Mouse (Mus musculus): ENCODE results near the gene Hspa14.
A peak's percentile ranks its signal among the peaks of the same experiment; 100 is the strongest.

Gene Hspa14

GRCm38 (mm10) chr2:3512552-3513454 lies at the start of gene Hspa14, which contains the start of the genes Gm45902 and Cdnf:
Hspa14 (minus strand) TSS chr2:3512814.
Gm45902 (minus strand) TSS chr2:3512790.
Cdnf (plus strand) TSS chr2:3513030.
- peak; percentile 95 to 96 for DNase-seq

DNA sequence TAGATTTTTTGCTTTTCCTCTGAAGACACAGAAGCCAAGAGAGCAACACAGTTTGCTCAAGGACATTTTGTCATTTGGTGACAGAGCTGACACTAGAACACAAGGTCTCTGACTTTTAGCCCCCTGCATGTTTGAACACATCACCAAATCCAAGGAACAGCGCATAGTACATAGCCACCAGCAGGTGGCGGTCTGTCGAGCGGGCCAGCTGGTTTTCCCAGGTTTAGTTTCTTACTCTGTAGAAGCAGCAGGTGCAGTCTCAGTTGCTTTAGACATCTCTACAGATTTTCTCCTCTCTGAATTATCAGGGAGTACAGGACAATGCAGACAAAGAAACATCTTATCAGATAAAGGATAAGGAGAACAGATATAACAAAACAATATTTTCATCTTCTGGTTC lies 34.0 kb upstream of the Hspa14 start:
- DNase-seq = peak; percentile 75 to 82

DNA sequence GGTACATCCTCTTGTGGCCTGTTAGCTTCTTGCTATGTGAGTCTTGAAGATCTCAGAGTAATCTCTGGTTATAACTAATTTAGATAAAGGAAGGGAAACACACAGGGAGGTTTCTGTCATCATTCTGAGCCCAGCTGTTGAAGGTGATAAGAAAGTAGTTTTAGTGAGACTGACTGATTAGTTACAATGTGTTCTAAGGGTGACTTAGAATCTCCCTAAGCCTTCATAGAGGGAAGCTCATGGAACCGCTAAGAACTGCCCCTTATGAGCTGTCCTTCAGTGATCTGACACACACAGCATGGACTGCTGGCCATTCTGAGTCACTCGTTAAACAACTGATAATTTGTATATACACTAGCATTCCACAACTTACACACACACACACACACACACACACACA lies 33.4 kb upstream of the Hspa14 start:
- no peak for DNase-seq

DNA sequence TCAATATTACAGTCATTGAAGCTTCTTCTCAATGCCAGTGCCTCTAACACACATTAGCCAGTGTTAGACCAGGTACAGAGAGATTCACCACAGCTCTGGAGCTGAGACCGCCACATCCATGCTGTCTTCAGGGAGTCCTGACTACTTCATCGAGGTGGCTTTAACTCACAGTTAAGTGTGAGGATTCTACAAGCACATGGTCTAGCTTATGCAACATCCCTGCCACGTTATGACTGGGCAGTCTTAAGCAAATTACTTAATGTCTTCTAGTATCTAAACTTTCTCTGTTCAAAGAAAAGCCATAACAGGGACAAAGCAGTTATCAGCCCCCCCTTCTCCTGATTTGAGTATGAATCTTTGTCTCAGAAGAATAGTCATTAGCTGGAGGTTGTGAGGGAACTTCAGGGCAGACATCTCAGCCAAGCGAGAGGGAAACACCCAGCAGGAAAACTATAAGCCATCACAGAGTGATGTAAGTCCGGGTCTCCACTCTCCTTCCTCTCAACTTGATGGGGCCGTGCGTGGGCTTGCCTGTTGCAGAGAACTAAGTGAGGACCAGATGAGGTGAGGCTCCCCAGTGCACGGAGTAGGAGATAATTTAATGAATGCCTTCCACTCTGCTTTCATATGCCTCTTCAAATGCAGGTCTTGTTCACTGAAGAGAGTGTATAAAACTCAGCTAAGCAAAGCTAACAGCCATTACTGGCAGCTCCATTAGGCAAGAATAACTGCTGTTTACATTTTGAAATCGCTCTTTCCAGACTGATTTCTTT lies 28.9 kb upstream of the Hspa14 start:
- no peak for DNase-seq

DNA sequence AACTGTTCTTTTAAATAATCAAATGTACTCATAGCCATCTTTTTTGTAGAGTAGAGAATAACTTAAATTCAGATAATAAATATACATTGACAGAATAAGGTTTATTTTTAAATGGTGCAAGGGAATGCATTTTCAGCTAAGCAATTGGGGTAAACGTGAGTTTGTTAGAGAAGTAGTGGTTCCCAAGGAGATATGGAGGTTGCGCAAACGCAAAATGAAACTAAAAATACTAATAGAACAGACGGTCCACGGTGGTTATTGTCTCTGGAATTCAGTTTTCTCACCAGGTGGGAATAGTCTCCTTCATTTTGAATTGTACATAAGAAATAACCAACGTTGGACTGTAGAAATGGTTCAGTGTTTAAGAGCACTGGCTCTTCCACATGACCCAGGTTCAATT lies 13.7 kb upstream of the Hspa14 start:
- no peak for DNase-seq

- no peak for DNase-seq
Measured at GRCm38 (mm10) chr2:3522558-3522957, 9.9 kb upstream of the Hspa14 start.

GRCm38 (mm10) chr2:3512076-3512475 lies 538 bp downstream of the Hspa14 start:
- peak in 1 of 2 experiments; percentile 36 for DNase-seq

GRCm38 (mm10) chr2:3500886-3501285 lies 11.7 kb downstream of the Hspa14 start:
- no peak for DNase-seq

DNA sequence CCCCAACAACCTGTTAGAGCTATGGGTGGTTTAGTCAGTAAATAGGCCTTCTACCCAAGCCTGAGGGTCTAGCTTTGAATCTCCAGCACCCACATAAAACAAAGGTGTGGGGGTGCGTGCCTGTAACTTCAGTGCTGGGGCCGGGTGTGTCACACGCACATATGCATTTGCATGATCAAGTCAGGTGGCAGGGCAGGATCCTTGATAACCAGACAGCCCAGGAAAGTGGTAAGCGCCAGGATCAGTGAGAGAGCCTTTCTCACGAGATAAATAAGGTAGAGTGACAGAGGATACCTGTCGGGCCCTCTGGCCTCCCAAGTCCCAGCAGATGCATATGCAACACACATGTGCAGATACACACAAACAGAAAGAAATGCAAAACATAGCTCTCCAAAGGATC lies 13.1 kb downstream of the Hspa14 start:
- DNase-seq = no peak

- no peak for DNase-seq
Measured at GRCm38 (mm10) chr2:3493833-3494409, 18.7 kb downstream of the Hspa14 start.

DNA sequence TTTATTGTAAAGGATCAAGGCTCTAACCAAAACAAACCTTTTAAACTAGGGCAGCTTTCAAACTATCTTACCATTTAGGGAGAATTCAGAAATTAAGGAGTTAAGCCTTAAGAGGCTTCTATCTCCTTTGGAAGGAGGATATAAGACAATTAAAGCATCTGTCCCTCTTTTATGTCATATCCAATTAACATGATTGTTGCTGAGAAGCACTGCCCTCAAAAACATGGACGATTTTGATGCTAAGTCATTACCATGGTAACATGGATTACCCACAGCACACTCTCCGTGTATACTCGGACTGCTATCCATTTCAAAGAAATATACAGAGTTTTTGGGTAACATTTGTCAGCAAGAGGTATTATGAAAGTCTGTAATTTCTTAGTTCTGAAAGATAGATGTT lies 22.8 kb downstream of the Hspa14 start:
- DNase-seq = no peak

- no peak for DNase-seq
Measured at GRCm38 (mm10) chr2:3480239-3480638, 32.4 kb downstream of the Hspa14 start.

GRCm38 (mm10) chr2:3475746-3476251 lies 36.8 kb downstream of the Hspa14 start:
- DNase-seq = no peak

GRCm38 (mm10) chr2:3474861-3475283 lies 37.7 kb downstream of the Hspa14 start, which contains the start of gene Suv39h2:
Suv39h2 (minus strand) TSS chr2:3475031.
- peak; percentile 99 for DNase-seq

GRCm38 (mm10) chr2:3474361-3474805 lies 38.2 kb downstream of the Hspa14 start:
- DNase-seq = peak; percentile 75 to 78

DNA sequence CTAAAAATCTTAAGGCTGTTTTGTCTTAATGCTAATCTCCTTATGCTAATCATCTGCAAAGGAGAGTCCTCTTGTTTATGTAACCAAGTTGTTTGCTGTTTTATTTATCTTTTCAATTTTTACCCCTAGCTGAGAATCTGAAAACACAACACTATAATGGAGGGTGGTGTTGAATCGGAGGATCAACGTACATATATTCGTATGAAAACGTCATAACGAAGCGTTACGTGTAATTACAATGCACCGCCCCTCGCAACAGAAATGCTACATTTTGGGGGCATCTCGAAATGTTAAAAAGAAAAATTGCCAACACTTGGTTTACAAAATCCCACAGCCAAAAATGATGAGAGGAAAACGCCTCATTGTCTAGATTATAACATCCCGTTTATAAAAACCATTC lies 38.7 kb downstream of the Hspa14 start:
- DNase-seq = no peak

- no peak for DNase-seq
Measured at GRCm38 (mm10) chr2:3456590-3456989, 56.0 kb downstream of the Hspa14 start.

DNA sequence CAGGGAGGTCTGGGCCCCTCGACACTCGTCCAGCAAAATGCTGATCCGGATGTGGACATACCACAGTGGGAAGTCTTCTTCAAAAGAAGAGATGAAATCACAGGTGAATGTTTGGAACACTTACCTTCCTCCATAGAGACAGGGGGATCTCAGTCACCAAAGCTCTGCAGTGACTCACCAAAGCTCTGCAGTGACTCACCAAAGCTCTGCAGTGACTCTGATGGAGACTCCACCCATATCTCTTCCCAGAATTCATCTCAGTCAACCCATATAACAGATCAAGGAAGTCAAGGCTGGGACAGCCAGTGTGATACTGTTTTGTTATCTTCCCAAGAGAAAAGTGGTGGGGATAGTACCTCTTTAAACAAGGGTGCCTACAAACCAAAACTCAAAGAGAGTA lies 59.5 kb downstream of the Hspa14 start:
- DNase-seq = no peak

DNA sequence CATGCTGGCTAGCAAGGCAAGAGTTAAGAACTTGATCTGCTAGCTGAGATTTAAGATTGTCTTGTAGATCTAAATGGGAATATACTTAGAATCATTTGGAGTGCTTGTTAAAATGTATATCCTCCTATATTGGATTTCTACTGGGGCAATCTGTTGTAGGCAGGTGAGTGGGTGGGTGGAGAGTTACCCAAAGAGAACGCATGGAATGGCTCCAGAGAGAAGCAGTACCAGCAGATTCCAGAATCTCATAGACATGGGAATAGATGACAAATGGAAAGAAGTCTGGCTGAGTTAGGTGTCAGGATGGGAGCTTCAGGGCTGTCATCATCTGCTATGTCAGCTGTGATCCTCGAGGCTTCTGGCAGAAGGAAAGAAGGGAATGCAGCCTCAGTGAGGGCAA lies 63.2 kb downstream of the Hspa14 start:
- DNase-seq = no peak

GRCm38 (mm10) chr2:3445984-3446383 lies 66.6 kb downstream of the Hspa14 start:
- DNase-seq = no peak

GRCm38 (mm10) chr2:3444206-3444605 lies 68.4 kb downstream of the Hspa14 start:
- DNase-seq = peak; percentile 16 to 42

Data from cerebellum, postnatal 25 days (tissue).